Mouse (Mus musculus) cortical plate, adult 2 months (tissue): Measurements from ENCODE around the gene Sgms2.

Source experiments
- CTCF ChIP-seq: fragments of 200-500 bp; IDR thresholded peaks from 2 replicates; pipeline ENCODE4 v1.5.1; 2011; ENCODE audit warnings: mild to moderate bottlenecking, control low read depth, low read length; ENCODE audit not compliant: insufficient read depth; ENCODE audit errors: extremely low read depth
- POLR2A ChIP-seq: fragments of 200-500 bp; IDR thresholded peaks from 2 replicates; pipeline ENCODE4 v1.6.1; 2011; ENCODE audit warnings: mild to moderate bottlenecking, low read length, control low read depth; ENCODE audit not compliant: insufficient read depth; ENCODE audit errors: extremely low read depth

DNA sequence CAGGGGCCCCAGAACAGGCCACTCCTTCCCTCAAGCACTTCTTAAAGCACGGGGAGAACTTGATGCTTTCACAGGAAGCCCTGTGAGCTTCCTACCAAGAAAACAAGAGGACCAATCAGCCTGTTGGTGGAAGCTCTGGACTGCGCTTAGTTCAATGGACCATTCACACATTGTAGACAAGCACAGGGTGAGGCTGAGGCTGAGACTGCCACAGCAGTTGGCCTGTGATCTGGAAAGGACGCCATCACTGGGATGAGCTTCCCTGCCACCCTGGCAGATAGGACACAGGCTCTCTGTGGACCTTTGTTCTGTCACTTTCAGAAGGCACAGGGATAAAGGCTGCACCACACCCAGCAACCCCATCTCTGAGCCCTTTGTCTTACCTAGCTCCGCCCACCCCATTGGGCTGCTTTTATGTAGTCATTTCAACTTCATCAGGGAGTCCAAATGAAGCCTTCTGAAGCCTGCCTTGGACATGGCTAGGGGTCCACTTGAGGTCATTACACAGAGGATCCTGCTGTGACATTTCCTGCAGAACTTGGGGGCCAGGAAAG lies 175.2 kb downstream of the Sgms2 start:
- TF ChIP-seq POLR2A (no peak), CTCF (no peak)
